Mouse (Mus musculus) ES-Bruce4 (cell line): ENCODE data around the gene Dscaml1. TPM values are rescaled to one million over a fixed set of nuclear protein-coding genes. Genes with fewer than 3 reads are reported as not detected.

Source experiments
- H3K27ac ChIP-seq: 2 replicates; pipeline ENCODE4 v1.5.1; 2012; ENCODE audit warnings: low read length, inconsistent platforms; ENCODE audit not compliant: insufficient read depth
- H3K27me3 ChIP-seq: 2 replicates; pipeline ENCODE4 v1.6.1; 2012; ENCODE audit warnings: mild to moderate bottlenecking, low read length, inconsistent platforms; ENCODE audit not compliant: control insufficient read depth, poor library complexity, insufficient read depth, severe bottlenecking
- H3K36me3 ChIP-seq: 2 replicates; pipeline ENCODE4 v1.6.1; 2012; ENCODE audit warnings: inconsistent platforms, mild to moderate bottlenecking, low read length, moderate library complexity; ENCODE audit not compliant: control insufficient read depth, poor library complexity, insufficient read depth, severe bottlenecking
- H3K4me1 ChIP-seq: one replicate; pipeline ENCODE4 v1.8.1; 2011; ENCODE audit warnings: low read length; ENCODE audit not compliant: control insufficient read depth, insufficient read depth
- H3K4me3 ChIP-seq: 2 replicates; pipeline ENCODE4 v1.5.1; 2011; ENCODE audit warnings: low read depth, mild to moderate bottlenecking, low read length
- H3K9ac ChIP-seq: 2 replicates; pipeline ENCODE4 v1.6.1; 2012; ENCODE audit warnings: low read depth, mild to moderate bottlenecking, inconsistent platforms; ENCODE audit not compliant: poor library complexity, severe bottlenecking
- H3K9me3 ChIP-seq: replicated peaks from 2 replicates; pipeline ENCODE4 v1.6.1; 2012; ENCODE audit warnings: mild to moderate bottlenecking, low read length, inconsistent platforms; ENCODE audit not compliant: control insufficient read depth, poor library complexity, insufficient read depth, severe bottlenecking
- CTCF ChIP-seq: IDR thresholded peaks from one replicate; pipeline ENCODE4 v1.8.1; 2011; ENCODE audit warnings: low read depth, low read length
- EP300 ChIP-seq: IDR thresholded peaks from 2 replicates; pipeline ENCODE4 v1.6.1; 2011; ENCODE audit warnings: low read depth, low read length; ENCODE audit not compliant: insufficient read depth
- POLR2A ChIP-seq: IDR thresholded peaks from one replicate; pipeline ENCODE4 v1.8.1; 2011; ENCODE audit warnings: low read length; ENCODE audit not compliant: insufficient read depth
- polyA plus RNA-seq: library from polyadenylated mRNA; stranded (reverse); fragments of >200 nt; gene quantifications from 2 replicates; pipeline ENCODE4 v1.2.4, GENCODE M21; 2011; ENCODE audit warnings: low read depth; ENCODE audit not compliant: missing spikeins, insufficient read depth, insufficient read length

The Dscaml1 gene
- polyA plus RNA-seq, 1 experiment = 4.0 TPM

GRCm38 (mm10) chr9:45617889-45618288 lies 191.5 kb downstream of the Dscaml1 start:
- no peak overlapping the region for H3K4me3 ChIP-seq

GRCm38 (mm10) chr9:45618443-45618842 lies 192.0 kb downstream of the Dscaml1 start:
- H3K9me3 ChIP-seq = no peaks in the 10 kb centered on the region
- peaks cover 1% of the 10 kb centered on the region for H3K4me1 ChIP-seq
- no peaks in the 10 kb centered on the region for H3K36me3 ChIP-seq
- H3K4me3 ChIP-seq = no peak overlapping the region
- no peaks in the 10 kb centered on the region for H3K27me3 ChIP-seq
- TF ChIP-seq CTCF (no peak), POLR2A (no peak), EP300 (no peak)
- no peak overlapping the region for H3K27ac ChIP-seq
- no peak overlapping the region for H3K9ac ChIP-seq

More at GRCm38 (mm10) chr9:45617889-45618288, 191.5 kb downstream of the Dscaml1 start:
- Histone ChIP-seq H3K36me3 (no peaks in the 10 kb centered on the region), H3K4me1 (no peaks in the 10 kb centered on the region), H3K9me3 (no peaks in the 10 kb centered on the region), H3K9ac (no peak overlapping the region), H3K27me3 (no peaks in the 10 kb centered on the region), H3K27ac (no peak overlapping the region)
- TF ChIP-seq EP300 (no peak), CTCF (no peak), POLR2A (no peak)

- no peak overlapping the region for H3K4me3 ChIP-seq
- no peaks in the 10 kb centered on the region for H3K27me3 ChIP-seq
- no peaks in the 10 kb centered on the region for H3K9me3 ChIP-seq
- no peak overlapping the region for H3K27ac ChIP-seq
- H3K4me1 ChIP-seq = peaks cover 5% of the 10 kb centered on the region
- TF ChIP-seq EP300 (no peak), CTCF (no peak), POLR2A (no peak)
- no peak overlapping the region for H3K9ac ChIP-seq
- no peaks in the 10 kb centered on the region for H3K36me3 ChIP-seq
Measured at GRCm38 (mm10) chr9:45620049-45620448, 193.6 kb downstream of the Dscaml1 start.

GRCm38 (mm10) chr9:45620920-45621319 lies 194.5 kb downstream of the Dscaml1 start:
- no peaks in the 10 kb centered on the region for H3K9me3 ChIP-seq
- no peak for TF ChIP-seq POLR2A
- no peak for TF ChIP-seq EP300
- TF ChIP-seq CTCF = no peak
- H3K27me3 ChIP-seq = no peaks in the 10 kb centered on the region
- H3K27ac ChIP-seq = no peak overlapping the region
- no peak overlapping the region for H3K4me3 ChIP-seq
- no peaks in the 10 kb centered on the region for H3K36me3 ChIP-seq
- no peak overlapping the region for H3K9ac ChIP-seq
- H3K4me1 ChIP-seq = peaks cover 5% of the 10 kb centered on the region

- Histone ChIP-seq H3K9ac (no peak overlapping the region), H3K4me3 (no peak overlapping the region), H3K4me1 (peaks cover 5% of the 10 kb centered on the region), H3K27ac (no peak overlapping the region), H3K36me3 (no peaks in the 10 kb centered on the region), H3K27me3 (no peaks in the 10 kb centered on the region), H3K9me3 (no peaks in the 10 kb centered on the region)
- TF ChIP-seq POLR2A (no peak), EP300 (no peak), CTCF (no peak)
Measured at GRCm38 (mm10) chr9:45625889-45626446, 199.5 kb downstream of the Dscaml1 start.

- H3K27ac ChIP-seq = no peak overlapping the region
- no peak for TF ChIP-seq EP300
- no peak for TF ChIP-seq CTCF
- no peak for TF ChIP-seq POLR2A
- no peaks in the 10 kb centered on the region for H3K9me3 ChIP-seq
- H3K9ac ChIP-seq = no peak overlapping the region
- H3K27me3 ChIP-seq = no peaks in the 10 kb centered on the region
- H3K4me3 ChIP-seq = no peak overlapping the region
- H3K36me3 ChIP-seq = no peaks in the 10 kb centered on the region
- H3K4me1 ChIP-seq = no peaks in the 10 kb centered on the region
Measured at GRCm38 (mm10) chr9:45632520-45632919, 206.1 kb downstream of the Dscaml1 start.
